Mouse (Mus musculus) hindbrain, embryonic 12.5 days (tissue): ENCODE measurements around the gene Nrg3. TPM values are rescaled to one million over a fixed set of nuclear protein-coding genes. Genes with fewer than 3 reads are reported as not detected.

Source experiments
- microRNA-seq: library from miRNA; unstranded; fragments of <30 nt; microRNA quantifications from one replicate; pipeline ENCODE4, GENCODE M21; 2017
- polyA plus RNA-seq: library from polyadenylated mRNA; unstranded; fragments of >200 nt; fragmentation: Nextera tagmentation; extraction: Ambion mirVana; gene quantifications from 2 replicates; pipeline ENCODE4 v1.2.1, GENCODE M21; 2016

The Nrg3 gene
- polyA plus RNA-seq, 1 experiment from 2014 or later = 4.6 TPM

Small RNAs within 50 kb of the gene (microRNA-seq; reads per million reads assigned to microRNA genes)
- gene Gm27332 = not detected
